Mouse (Mus musculus) gastrocnemius, postnatal 10 days (tissue): ENCODE data around the gene Pirb. TPM values are rescaled to one million over a fixed set of nuclear protein-coding genes. Genes with fewer than 3 reads are reported as not detected.
"Not testable (repeated sequence)": the region's sequence is repeated elsewhere in the genome, so short reads cannot be mapped to it uniquely, and the experiment has no call there.

Experiments used
- DNase-seq: peaks from one replicate; pipeline ENCODE4 v3.0.0; 2021; ENCODE audit warnings: mixed read lengths
- long read RNA-seq, 2 experiments: library from polyadenylated mRNA; stranded (forward); transcript quantifications; one replicate each; pipeline ENCODE4 v2.0.0; 2021
- total RNA-seq, 2 experiments: library from RNA; stranded (reverse); gene quantifications; 2 replicates each; pipeline ENCODE4 v1.2.3; 2021

Pirb gene
- 1 to 10 TPM in 1 of 2 experiments, under 1 TPM in 1; 0.78 to 1.6 TPM for total RNA-seq
- long read RNA-seq, experiment 1, partial matches to known transcripts = 2 of 3 reads
- long read RNA-seq, experiment 1, other reads (novel, unspliced or antisense) = 1 of 3 reads
- long read RNA-seq, experiment 2, partial matches to known transcripts = 0 of 2 reads
- long read RNA-seq, experiment 2, other reads (novel, unspliced or antisense) = 1 of 2 reads

DNA sequence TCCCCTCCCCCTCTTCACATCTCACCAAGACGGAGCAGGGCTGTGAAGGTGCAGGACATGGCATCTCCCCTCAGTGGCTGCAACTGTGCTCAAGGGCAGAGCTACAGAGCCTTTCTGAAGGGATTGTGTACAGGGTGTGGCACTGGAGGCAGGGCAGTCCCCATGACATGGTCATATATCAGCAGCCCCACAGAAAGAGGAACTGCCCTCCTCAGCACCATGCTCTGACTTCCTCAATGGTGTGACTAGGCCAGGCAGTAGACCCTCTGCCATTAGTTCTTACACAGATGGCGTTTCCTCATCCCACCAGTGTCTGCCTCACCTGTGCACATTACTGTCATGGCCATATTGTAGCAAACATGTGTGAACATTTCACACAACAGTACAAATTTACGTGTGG lies at the start of gene Pirb:
TSS of gene Pirb (minus strand) at position 124 of the 400 bp plus-strand sequence.
- not testable (repeated sequence) for DNase-seq

DNA sequence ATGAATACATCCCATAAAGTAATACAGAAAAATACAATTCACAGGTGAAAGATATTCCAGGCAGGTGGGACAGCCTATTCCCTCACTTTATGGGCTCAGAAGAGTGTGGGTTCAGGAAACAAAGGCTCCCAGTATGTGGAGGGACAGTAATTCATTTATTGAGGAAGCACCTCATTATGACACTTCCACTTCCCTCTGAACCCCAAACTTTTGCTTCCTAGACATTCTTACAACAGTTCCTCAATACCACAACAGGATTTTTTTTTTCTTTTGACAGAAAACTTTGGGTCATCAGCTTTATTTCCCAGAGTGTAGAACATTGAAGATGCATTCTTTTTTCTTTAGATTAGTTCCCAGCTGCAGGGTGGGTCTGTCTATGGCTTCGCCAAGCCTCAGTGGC lies 12.5 kb upstream of the Pirb start:
- DNase-seq = not testable (repeated sequence)

DNA sequence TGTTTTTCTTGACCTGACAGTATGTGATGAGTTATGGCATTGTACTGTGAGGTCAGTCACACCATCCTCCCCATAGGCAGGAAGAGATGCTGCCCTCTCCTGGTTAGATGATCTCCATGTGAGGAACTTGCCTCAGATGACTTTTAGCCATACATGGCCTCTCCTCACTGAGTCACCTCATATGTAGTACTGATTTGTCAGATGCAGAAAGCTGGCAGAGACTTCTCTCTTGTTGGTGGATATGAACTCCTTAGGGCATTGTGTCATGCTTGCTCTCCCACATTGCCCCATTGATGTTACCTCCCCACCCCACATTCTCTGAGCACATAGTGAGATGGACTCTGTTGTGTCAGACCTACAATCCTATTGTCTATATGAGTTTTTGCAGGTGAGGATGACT lies 5.3 kb upstream of the Pirb start:
- DNase-seq = not testable (repeated sequence)

DNA sequence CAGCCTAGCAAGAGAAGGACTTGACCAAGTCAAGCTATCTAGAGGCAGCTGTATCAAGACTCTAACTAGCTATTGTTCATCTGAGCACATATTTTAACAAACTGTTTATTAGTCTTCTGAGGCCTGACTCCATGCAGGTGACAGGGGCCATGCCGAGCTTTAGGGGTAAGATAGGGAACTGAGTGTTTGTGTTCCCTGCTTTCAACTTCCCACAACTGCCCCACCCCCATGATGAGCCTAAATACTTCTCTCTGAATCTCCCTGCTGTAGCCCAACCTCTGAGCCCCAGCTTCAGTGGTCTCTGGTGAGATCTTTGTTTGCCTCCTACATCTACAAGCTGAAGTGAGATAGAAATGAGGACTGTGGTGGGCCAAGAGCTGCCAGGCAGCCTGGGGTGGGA lies 4.9 kb downstream of the Pirb start:
- DNase-seq = no peak

DNA sequence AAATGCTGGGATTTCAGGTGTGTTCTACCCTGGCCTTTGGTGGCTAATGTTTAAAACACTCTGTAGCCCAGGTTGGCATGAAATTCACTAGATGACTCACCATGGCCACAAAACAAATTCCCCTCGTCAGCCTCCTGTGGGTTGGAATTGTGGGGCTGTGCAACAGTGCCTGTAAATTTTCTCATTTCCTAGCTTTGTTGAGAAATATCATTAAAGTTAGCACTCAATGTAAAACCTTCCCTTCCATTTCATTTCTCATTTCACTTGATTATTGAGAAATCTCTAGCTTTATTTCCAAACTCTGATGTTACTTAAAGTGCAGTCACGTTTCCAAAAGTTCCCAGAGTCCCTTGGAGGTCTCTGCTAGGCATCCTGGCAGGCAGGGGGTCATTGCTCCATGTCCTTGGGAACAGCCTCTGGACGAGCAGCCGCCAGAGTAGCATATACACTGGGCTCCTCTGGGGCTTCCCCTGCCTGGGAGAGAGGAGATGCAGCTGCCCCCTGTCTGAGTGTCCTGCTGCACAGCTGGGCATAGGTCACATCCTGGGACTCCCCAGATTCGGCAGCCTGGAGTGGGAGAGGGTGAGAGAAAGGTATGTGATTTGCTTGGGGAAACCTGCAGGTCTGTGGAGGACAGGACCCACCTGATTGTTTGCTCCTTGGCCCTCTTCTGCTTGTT lies 7.8 kb downstream of the Pirb start:
- no peak for DNase-seq

DNA sequence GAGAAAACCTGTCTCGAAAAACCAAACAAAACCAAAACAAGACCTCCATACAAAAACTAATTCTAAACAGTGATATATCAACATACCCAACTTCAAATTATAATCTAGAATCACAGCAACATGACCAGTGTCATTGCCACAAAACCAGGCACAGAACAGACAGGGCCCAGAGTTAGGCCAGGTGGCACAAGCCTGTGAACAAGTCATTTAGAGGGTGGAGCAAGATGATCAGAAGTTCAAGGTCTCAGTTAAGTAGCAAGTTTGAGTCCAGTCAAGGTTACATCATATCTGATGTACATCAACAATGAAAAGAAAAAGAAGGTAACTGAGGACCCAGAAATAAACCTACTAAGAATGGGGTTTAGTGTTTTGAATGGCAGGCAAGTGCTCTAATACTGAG lies 11.2 kb downstream of the Pirb start:
- DNase-seq = no peak

DNA sequence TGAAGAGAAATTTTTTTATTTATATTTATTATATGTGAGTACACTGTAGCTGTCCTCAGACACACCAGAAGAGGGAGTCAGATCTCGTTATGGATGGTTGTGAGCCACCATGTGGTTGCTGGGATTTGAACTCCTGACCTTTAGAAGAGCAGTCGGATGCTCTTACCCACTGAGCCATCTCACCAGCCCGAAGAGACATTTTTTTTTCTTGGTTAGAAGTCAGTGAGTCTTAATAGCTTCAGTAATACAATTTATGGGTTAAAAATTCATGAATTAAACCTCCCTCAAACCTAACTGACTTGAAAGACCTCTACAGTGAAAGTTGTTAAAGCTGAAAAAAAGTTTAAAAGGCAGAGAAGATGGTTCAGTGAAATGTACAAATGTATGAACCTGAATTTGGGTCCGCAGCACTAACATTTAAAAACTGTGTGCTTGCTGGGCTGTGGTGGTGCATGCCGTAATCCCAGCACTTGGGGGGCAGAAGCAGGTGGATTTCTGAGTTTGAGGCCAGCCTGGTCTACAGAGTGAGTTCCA lies 11.7 kb downstream of the Pirb start:
- DNase-seq = not testable (repeated sequence)

DNA sequence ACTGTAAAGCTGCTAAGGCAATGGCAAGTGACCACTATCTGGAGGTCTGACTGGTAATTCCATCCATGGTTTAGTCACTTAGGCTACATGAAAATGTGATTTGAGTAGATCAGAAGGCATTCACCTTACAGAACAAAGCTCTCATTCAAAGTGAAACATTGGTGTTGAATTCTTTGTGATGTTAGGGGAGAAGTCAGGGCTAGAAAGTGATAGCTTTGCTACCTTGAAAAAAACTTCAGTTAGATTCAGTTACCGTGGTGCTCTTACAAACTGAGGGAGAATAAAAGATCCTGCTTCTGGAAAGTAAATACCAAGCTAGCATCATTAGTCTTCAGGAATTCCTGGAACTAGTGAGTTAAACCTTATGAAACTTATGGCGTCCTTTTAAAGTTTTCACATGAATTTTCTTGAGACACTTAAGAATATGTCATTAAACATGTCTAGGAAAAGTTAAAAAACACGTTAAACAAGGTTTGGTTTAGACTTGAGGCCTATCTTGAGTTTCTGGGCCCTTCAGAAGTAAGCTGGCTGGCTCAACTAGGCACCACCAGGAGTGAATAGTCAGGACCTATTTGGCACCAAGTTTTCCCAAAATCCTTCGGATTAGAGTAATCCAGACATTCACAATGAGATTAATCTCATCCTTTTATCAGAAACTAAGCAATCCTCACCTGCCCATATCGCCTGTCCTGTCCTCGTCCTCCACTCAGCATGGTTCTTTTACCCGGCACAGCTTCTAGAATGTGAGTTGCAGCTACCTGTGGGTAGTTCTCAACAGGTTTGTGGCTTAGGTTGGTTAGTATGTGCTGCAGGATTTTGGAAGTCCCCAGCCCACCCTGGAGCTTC lies 12.4 kb downstream of the Pirb start:
- DNase-seq = no peak

DNA sequence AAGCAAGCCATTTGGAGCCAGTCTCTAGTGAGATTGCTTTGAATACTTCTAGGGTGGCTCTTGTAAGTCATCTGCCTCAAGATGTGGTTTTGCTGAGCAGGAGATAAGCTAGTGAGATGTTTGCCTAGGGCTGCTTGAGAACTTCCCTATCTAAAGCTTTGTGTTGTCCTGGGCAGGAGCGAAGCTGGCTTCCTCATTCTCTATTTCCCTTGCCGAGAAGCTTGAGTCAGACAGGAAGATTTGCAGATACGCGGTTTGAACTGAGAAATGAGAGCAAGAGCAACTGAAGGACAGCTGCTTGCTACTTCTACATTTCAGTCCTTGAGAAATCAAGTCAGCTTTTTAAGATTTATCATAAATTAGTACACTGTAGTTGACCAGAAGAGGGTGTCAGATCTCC lies 13.2 kb downstream of the Pirb start:
- no peak for DNase-seq

DNA sequence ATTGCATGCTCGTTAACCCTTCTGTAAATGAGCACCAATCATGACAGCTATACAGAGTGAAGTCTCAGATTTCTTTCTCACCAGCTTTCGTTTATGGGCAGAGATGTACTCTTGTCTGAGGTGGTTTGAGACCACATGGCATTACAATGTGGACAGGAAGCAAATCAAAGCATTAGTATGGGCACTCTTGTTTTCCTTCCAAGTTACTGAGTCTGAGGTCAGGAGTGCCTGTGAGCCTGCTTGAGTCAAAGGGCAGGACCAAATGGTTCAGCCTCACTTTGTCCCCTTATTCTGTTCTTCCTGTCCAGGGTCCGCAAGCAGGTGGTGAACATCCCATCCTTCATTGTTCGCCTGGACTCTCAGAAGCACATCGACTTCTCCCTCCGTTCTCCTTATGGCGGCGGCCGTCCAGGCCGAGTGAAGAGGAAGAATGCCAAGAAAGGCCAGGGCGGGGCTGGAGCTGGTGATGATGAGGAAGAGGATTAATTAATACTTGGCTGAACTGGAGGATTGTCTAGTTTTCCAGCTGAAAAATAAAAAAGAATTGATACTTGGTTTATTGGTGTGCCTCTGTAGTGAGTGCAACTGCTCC lies 13.8 kb downstream of the Pirb start:
- DNase-seq = no peak

DNA sequence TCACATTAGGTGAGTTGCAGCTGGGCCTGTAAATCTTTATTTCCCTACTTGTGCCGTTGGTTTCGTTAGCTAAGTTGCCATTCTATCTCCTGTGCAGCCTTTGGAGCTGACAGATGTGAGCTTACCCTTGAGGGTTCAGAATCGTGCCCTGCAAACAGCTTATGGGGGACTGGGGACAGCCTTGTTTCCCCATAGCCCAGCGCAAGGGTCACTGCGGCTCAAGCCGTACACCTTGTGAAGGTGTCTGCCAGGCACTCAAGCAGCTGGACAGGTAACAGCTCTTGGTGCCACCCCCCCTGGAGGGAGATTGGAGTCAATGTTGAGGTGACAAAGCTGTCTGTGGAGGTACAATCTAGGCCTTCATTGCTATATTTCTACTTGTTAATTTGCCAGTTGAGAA lies 14.3 kb downstream of the Pirb start:
- no peak for DNase-seq

DNA sequence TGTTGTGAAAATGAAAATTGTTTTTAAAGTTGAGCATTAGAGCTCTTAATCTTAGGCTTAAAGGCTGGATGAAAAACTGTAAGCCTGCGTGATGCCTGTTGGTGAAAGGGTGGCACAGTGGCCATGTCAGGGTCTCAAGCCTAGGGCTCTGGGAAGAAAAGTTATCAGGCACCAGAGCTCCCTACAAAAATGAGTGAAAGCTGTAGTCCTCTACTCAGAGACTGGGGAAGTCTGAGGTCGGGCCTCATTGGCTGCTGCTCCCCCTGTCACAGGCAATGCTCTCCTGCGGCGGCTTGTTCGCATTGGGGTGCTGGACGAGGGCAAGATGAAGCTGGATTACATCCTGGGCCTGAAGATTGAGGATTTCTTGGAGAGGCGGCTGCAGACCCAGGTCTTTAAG lies 14.7 kb downstream of the Pirb start:
- not testable (repeated sequence) for DNase-seq

DNA sequence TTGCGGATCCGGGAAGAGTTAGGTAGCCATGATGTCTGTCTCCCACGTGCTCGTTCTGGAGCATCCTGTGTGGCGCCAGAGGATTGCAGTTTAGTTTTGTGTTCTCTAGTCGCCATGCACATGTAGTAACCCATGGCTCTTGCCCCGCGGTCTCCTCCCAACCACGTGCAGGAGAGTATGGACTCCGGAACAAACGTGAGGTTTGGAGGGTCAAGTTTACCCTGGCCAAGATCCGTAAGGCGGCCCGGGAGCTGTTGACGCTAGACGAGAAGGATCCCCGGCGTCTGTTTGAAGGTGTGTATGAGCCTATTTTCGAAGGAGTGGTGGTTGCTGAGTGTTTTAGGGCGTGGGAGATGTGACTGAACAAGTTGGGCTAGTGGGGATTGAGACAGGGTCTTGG lies 15.7 kb downstream of the Pirb start:
- no peak for DNase-seq

DNA sequence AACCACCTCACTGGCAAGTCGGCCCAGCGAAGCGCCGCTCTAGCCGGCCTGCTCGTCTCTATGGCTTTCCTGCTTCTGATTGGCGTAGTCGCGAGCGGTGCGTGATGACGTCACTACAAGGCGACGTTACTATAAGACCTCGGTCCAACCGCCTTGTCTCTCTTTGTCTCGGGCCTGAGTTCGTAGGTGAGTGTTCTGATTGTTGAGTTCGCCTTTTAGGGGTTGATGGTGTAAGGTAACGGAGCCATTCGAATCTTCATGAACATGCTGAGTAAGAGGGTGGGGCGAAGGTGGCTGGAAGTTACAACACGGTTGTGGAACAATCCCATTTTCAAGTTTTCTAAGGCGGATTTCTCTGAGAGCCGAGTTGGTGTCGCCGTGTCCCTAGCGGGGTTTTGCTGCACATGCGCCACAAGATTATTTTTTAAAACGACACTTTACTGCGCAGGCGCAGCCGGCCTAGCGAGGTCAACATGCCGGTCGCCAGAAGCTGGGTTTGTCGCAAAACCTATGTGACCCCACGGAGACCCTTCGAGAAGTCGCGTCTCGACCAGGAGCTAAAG lies 16.2 kb downstream of the Pirb start, which contains the start of gene Rps9:
TSS of gene Rps9 (plus strand) at position 115 of the 563 bp plus-strand sequence.
- DNase-seq = peak; percentile 93

DNA sequence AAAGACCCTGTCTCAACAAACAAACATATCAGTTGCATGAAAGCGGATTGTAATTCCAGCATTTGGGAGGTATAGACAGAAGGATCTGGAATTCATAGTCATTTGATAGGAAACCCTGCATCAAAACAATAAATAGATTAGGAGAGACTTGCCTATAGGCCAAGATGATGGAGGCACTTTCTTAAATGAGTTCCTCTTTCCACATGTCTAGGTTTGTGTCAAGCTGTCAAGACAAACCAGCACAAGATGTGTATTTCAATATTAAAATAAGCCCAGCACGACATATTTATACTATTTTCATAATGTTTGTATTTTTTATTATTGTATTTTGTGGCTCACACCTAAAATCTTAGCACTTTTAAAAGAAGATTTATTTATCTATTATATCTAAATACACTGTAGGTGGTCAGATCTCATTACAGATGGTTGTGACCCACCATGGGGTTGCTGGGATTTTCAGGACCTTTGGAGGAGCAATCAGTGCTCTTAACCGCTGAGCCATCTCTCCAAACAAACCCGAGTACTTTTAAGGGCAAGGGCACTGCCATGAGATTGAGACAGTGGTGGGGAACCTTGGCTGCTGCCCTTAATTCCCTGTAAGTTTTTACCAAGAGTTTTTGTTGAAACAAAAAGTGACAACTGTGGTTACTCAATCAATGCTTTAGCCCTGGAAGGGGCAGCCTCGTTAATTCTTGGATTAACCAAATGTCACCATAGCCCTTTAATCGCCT lies 16.9 kb downstream of the Pirb start:
- no peak for DNase-seq

DNA sequence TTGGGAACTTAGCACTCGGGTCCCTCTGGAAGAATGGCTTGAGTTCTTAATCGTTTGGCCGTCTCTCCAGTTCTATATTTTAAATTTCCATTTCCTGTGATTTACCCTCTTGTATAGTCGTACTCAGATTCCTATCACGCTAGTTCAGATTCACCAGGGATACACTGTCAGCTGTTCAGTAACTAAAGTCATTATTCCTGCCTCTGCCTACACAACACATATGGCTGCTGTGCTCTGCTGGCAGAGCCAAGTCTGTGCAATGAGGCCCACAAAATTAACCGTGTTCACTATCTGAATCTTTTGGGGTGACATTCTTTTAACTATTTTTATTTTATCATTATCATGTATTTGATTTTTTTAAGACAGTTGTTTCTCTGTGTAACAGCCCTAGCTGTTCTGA lies 21.7 kb downstream of the Pirb start:
- no peak for DNase-seq

DNA sequence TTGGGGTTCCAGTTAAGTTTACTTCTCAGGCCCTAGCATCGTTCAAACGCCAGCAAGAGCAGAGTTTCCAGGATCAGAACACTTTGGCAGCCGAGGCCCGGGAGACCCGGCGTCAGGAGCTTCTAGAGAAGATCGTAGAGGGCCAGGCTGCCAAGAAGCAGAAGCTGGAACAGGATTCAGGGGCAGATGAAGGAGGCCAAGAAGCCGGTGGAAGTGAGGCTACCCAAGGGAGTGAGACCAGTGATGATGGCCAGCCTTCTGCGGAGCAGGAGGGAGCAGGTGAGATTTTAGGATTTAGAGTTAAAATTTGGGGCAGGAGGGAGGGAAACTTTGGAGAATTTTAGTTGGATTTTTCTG lies 25.3 kb downstream of the Pirb start:
- peak; percentile 23 for DNase-seq

DNA sequence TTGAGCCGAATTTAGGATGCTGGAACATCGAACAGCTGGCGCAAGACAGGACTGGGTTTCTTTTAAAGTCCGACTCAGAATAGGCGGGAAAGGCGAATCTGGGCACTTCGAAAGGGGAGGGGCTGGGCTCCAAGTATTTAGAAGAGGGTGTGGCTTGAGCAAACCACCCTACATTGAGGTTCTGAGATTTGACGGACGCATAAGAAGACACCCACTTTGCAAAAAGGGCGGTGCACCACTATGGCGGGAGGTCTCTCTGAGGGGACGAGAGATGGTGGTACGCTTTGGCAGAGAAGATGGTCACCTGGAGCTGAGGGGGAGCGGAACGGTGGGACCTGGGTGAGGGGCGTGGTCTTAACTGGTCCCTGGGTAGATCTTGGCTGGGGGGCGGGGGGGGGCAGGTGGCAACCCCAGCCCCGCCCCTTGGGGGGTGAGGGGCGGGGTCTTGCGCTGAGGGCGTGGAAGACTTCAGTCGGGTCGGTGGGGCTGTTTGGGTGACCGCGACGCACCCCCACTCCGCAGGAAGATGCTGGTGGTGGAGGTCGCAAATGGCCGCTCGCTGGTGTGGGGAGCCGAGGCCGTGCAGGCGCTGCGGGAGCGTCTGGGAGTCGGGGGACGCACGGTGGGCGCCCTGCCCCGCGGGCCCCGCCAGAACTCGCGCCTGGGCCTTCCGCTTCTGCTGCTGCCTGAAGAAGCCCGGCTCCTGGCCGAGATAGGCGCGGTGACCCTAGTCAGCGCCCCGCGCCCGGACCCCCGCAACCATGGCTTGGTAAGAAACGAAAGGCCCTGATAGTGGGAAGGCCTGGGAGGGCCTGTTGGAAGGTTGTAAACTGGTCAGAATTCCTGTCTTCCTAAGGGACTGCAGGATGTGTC lies 25.9 kb downstream of the Pirb start:
- peak; percentile 60 for DNase-seq

DNA sequence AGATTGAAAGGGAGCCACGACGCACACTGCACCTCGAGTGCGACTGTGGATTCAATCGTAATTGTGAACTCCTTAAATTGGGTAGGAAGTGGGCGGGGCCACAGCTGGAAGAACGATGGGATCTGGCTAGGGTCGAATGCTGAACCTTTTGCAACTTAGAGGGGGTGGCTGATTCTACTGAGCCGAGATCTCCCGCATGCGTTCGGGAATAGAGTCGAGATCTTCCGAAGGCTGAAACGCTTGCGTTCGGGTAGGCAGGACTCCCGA lies 26.4 kb downstream of the Pirb start:
- DNase-seq = no peak

DNA sequence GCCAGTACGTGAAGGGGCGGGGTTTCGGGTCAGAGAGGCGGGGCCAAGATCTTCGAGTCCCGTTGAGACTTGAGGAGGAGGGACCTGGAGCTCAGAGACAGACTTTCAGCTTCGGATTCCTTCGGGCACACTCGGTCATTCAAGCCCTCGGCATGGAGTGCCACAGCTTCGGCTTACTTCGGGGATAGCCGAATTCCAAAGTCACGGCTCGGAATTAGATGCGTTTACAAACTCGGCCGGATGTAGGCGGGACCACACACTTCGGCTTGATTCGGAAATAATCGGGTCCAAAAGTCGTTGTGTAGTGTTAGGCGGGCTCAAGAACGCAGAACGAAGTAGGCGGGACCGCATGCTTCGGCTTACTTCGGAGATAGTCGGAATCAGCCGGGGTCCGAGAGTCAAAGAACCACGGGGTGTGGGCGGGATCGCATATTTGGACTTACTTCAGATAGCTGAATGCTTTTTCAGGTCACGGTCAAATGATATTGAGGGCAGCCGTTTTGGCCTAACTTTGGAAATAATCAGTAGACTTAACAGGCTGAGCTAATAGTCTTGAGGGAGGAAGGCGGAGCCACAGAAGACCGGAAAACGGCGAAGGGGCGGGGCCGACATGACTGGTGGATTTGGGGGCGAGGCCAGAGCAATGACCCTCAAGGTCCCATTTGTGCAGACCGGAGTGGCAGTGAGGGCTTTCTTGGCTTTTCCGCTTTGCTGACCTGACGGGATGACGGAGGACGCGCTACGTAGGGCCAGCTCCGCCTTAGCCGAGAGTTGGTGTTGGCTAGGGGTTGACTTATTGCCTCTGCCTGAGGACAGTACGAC lies 27.0 kb downstream of the Pirb start, which contains the start of gene Mboat7:
TSS of gene Mboat7 (minus strand) at position 537 of the 822 bp plus-strand sequence.
- peak; percentile 92 for DNase-seq
